Mouse (Mus musculus) testis, postnatal 14 days (tissue): Measurements from ENCODE around the gene Sh3bp1.

Experiments
- DNase-seq: peaks from one replicate; pipeline ENCODE4 v3.0.0; 2021; ENCODE audit warnings: low spot score

Sh3bp1 gene

DNA sequence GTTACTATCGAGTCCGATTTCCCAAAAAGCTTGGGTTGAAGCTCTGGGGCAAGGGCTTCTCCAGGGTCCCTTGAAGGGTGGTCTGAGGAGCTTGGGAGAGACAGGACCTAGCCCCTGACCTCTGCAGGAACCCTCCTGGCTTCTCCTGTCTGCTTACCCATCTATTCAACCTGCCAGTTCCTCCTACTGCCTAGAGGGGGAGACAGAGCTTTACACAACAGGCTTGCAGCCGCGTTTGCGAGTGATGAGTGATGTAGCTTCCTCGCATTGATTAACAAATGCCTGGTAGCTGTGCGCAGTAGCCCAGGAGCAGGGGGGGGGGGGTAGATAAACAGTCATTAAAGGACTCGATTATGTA, 16.1 kb downstream of the Sh3bp1 start:
- no peak for DNase-seq

DNA sequence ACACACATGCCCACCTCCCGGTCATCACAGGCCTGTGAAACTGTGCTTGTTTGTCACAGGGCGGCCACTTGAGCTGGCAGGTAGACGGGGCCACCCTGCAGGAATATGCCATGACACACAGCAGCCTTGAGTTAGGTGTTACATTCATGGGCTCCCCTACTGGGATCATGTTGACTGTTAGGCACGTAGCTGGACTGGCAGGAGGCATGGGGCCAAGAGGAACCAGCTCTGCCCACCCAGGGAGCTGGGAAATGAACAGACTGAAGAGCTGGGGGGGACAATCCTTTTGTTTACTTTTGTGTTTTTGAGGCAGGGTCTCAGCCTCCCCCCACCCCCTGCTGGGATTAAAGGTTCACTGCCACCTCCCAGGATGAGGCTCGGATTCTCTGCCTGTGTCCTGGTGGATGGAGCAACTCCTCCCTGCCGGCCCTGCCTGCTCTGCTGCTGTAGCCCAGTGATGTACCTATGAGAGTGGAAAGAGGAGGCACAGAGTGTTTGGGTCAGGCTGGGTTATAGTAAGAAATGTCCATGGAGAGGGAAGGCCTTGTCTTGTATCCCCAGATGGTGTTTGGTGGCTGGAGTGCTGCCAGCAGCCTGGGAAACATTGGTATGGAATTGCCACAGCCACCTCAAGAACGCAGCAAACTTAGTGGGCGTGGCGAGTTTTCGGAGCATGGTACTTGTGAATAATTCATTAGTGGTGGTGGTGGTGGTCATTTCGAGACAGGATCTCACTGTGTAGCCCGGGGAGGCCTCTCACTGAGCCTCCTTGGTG, 16.7 kb downstream of the Sh3bp1 start:
- no peak for DNase-seq

DNA sequence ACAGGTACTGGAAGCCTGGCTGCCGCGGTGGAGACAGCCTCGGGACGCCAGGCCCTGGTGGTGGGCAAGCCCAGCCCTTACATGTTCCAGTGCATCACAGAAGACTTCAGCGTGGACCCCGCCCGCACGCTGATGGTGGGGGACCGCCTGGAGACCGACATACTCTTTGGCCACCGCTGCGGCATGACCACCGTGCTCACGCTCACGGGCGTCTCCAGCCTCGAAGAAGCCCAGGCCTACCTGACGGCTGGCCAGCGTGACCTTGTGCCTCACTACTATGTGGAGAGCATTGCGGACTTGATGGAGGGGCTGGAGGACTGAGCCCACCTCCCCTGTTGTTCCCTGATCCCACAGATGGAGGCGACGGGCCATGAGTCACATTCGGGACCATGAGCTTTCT, 18.6 kb downstream of the Sh3bp1 start:
- DNase-seq: no peak

- DNase-seq: no peak
These were observed 20.3 kb downstream of the Sh3bp1 start for GRCm38 (mm10) chr15:78919914-78920313.

GRCm38 (mm10) chr15:78922700-78923099, 23.1 kb downstream of the Sh3bp1 start:
- no peak for DNase-seq

DNA sequence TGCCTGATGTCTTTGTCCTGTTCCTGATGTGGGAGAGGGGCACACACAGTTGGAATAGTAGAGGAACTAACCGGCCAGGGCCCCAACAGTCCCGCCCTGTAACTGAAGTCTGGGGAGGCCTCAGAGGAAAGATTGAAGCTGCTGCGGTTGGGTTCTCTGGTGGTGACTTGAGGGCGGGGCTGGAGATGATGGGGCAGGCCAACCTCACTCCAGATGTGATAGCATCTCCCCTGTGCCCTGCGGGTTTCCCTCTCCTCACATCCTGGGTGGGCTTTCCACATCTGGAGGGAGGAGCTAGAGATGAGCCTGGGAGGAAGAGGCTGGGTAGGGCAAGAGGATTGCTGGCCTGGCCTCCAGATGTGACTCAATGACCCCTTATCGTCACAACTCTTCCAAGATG, 24.0 kb downstream of the Sh3bp1 start:
- DNase-seq: no peak

DNA sequence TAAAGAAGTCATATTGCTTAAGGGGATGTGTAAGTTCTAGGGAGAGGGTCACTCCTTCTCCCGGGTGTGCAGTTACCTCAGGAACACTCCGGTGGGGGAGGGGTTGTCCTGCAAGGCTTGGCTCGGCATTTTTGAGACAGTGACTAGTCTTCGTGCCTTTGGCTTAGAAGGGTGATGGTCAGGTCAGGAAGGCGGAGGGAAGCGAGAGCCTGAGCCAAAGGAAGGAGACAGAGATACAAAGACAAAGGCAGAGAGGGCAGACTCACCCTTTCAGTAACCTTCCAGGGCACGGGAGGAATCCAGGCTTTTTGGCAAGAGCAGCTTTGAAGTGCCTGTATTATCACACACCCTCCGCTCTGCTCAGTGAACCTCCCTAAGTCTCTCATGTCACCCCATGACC, 25.6 kb downstream of the Sh3bp1 start:
- peak; percentile 63 for DNase-seq

DNA sequence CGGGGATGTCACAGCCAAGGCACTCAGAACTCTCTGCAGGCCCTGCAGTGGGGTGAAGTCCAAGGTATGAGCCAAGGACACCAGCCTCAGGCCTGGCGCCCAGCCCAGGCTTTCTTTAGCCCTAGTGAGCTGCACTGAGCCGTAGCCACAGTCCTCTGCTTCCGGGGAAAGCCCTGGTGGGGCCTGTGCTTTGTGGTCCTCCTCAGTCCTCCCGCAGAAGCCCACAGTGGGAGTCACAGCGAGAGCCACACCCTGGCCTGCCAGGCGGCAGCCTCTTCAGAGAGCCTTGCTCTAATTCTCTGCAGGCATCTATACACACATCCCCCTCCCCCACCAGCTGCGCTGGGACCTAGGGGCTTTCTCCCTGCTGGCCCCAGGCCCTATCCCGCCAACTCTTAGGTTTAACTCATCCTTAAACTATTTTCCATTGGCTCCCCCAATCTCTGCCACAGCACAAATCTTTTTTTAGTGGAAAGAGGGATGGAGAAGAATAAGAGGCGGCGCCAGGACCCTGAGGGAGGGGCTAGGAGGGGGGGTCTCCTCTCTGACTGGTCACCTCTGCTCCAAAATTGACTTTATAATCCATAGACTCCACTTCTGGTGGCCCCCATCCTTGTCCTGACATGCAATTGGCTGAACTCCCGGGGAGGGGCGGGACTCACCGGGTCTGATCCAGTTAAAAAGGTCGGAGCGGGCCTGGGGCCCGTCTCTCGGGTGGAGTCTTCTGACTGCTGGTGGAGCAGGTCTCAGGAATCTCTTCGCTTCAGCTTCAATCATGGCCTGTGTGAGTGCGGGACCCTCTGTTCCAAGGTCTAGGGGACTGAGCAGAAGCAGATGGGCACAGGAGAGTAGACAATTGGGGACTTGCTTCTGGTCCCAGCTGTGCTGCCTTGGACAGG, 26.7 kb downstream of the Sh3bp1 start, which contains the start of gene Lgals1:
Gene Lgals1, plus strand, starts transcription at position 705 of the 899 bp plus-strand sequence.
- peak; percentile 86 for DNase-seq

GRCm38 (mm10) chr15:78927021-78927787, 27.6 kb downstream of the Sh3bp1 start:
- DNase-seq: no peak

GRCm38 (mm10) chr15:78927788-78928457, 28.4 kb downstream of the Sh3bp1 start:
- peak; percentile 77 for DNase-seq

GRCm38 (mm10) chr15:78928539-78928938, 29.0 kb downstream of the Sh3bp1 start:
- no peak for DNase-seq

- DNase-seq: no peak
These were observed 30.7 kb downstream of the Sh3bp1 start for GRCm38 (mm10) chr15:78930192-78930706.

DNA sequence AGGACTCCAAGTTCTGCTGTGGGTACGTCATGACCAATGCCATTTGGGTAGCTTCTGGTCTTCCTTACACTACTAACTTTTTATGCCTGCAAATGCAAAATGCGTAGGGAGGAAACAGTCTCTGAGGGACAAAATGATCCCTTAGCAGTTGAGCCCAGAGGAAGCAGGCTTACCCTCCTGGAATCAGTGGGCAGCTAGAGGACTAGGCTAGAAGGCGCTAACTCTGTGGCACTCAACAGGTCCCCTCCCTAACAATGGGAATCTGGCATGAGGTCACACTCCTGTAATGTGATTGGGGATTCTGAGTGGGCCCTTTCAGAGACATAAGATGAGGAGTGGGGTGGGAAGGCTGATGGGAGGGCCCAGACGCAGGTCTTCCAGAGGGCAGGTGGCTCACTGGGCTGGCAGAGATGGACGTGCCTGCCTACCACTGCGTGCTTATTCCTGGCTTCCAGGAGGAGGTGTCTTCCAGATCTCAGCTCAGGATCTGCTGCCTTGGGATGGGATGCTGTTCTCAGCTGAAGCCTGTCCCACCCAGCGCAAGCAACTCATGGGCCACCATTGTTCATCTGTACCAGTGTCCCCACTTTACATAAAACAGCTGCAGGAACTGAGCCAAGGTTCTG, 31.3 kb downstream of the Sh3bp1 start:
- DNase-seq: no peak

GRCm38 (mm10) chr15:78931577-78931976, 32.0 kb downstream of the Sh3bp1 start:
- no peak for DNase-seq

DNA sequence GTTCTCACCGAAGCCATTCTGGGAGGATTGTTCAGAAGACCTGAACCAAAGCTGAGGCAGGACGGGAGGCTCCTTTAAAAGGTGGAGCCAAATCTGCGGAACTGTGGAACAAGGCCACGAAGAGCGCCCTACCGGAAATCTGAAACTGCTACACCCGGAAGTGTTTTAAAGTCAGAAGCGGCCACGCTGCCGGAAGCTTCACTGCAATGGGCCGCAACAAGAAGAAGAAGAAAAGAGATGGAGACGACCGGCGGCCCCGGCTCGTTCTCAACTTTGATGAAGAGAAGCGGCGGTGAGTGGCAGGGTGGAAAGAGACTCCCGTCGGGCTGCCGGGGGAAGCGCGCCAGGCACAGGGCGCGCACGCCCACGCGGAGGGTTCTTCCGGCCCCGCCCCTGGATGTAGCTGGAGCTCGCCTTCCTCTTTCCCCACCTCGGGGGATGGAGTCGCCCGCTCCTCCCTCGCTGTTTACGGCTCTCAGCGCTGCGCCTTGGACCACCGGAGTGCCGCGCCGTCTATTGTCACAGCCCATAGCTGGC, 35.3 kb downstream of the Sh3bp1 start, which contains the start of gene Nol12:
Gene Nol12, plus strand, starts transcription at position 150 of the 537 bp plus-strand sequence.
- peak; percentile 85 for DNase-seq

GRCm38 (mm10) chr15:78936403-78936802, 36.8 kb downstream of the Sh3bp1 start:
- no peak for DNase-seq

DNA sequence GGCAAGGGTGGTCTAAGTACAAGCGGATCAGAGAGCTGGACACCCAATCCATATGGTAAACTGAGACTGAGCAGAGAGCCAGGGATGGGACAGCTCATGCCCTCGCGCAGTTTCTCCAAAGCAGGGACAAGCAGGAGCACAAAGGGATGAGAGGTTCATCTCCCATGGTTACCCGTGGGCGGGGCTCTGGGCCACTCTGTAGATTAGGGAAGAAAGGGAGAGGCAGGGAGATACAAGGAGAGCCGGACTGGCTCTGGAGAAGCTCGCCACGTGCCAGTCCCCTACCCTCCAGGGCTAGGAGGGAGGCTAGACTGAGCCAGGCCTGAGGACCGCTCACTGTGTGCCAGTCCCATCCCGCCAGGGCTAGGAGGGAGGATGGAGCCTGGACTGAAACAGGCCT, 37.7 kb downstream of the Sh3bp1 start:
- DNase-seq: no peak

GRCm38 (mm10) chr15:78937963-78938362, 38.4 kb downstream of the Sh3bp1 start:
- DNase-seq: no peak

DNA sequence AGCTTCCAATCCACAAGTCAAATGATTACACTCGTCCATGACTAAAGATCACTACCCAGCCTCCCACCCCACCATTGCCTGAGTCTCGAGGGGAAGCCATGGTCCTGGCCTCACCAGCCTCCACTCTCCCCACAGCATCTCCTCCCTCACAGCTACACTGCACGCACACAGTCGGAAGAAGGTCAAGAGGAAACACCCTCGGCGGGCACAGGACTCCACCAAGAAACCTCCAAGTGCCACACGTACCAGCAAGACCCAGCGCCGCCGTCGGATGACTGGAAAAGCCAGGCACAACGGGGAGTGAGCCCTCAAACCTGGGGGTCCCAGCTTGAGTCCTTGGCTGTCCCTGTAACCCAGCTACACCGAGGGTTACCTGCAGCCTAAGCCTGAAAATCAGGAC, 40.8 kb downstream of the Sh3bp1 start:
- no peak for DNase-seq

DNA sequence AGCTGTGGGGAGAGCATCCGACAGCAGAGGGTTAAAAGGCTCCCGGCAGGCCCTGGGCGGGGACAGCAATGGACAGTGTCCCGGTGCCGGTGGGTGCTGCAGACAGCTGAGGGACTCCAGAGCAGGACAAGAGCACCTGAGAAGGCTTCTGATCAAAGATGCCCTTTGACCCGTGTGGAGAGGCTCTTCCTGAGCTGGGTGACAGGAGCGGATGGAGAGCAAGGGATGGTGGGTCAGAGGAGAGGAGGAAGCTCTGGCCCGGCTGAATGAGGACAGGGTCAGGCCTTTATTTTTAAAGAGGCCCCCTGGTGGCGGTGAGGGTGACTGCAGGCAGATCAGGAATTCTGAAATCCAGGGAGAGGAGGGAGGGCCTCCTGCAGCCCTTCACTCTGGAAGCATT, 43.1 kb downstream of the Sh3bp1 start:
- peak; percentile 50 for DNase-seq

DNA sequence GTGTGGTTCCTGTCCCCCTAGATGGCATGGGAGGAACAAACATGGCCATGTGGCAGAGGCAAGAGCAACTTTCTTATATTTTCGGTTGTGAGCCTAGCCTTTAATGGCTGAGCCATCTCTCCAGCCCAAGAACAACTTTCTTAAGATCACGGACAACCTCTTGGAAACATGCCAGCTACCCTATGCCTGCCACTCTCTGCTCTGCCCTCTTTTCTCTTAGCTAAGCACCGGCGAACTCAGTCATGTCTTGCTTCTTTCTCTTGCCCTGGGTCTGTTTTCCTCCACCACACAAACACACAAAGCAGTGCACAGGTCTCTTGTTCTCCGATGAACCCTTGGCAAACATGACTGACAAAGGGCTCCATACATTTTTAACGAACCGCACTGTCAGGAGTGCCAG, 46.7 kb downstream of the Sh3bp1 start:
- no peak for DNase-seq
